Mouse (Mus musculus) erythroblast, embryonic 14.5 days (primary cell): ENCODE data around the gene Mtus2.

Source experiments
- GATA1 ChIP-seq: IDR thresholded peaks from 2 replicates; pipeline ENCODE4 v1.6.1; 2012; ENCODE audit warnings: low read length, inconsistent platforms, mixed read lengths
- TAL1 ChIP-seq: IDR thresholded peaks from 3 replicates; pipeline ENCODE4 v1.6.1; 2012; ENCODE audit warnings: low read length, inconsistent platforms, mixed read lengths

GRCm38 (mm10) chr5:147958552-147958951 is 1.4 kb downstream of the Mtus2 start:
- TF ChIP-seq GATA1 (no peak), TAL1 (no peak)
